Mouse (Mus musculus) kidney, adult 18-20 months (tissue): ENCODE results near the gene Gm4792.

Experiments
- DNase-seq: peaks from one replicate; pipeline ENCODE4 v3.0.0; 2021

Gene Gm4792

GRCm38 (mm10) chr10:94298471-94298870 lies at the start of gene Gm4792:
TSS of gene Gm4792 (minus strand) at chr10:94298703.
- DNase-seq = no peak

- DNase-seq = no peak
Measured at GRCm38 (mm10) chr10:94347959-94348358, 49.5 kb upstream of the Gm4792 start.

- DNase-seq = no peak
Measured at GRCm38 (mm10) chr10:94347296-94347695, 48.8 kb upstream of the Gm4792 start.

GRCm38 (mm10) chr10:94346596-94346995 lies 48.1 kb upstream of the Gm4792 start:
- no peak for DNase-seq

- DNase-seq = no peak
Measured at GRCm38 (mm10) chr10:94345509-94346252, 47.2 kb upstream of the Gm4792 start.

GRCm38 (mm10) chr10:94344631-94345417 lies 46.3 kb upstream of the Gm4792 start:
- no peak for DNase-seq

GRCm38 (mm10) chr10:94343581-94343980 lies 45.1 kb upstream of the Gm4792 start:
- DNase-seq = no peak

GRCm38 (mm10) chr10:94342256-94342655 lies 43.8 kb upstream of the Gm4792 start:
- no peak for DNase-seq

- DNase-seq = no peak
Measured at GRCm38 (mm10) chr10:94341501-94341900, 43.0 kb upstream of the Gm4792 start.

DNA sequence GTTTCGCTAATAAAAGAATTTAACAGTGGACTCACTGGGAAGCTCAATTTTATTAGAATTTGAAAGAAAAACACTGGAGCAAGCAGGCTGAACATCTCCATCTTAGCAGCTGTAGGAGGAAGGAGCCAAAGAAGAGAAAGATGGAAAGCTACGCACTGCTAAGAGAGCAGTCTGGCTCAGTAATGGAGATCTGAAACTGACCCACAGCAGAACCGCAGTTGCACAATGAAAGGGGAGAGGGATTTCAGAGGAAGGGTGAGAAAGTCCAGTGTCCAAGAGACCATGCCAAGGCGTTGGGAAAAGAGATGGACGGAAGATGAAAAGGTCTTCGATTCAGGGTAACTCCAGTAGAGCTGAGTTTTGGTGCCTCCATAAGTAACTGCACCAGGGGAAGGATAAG lies 37.6 kb upstream of the Gm4792 start:
- DNase-seq = no peak

DNA sequence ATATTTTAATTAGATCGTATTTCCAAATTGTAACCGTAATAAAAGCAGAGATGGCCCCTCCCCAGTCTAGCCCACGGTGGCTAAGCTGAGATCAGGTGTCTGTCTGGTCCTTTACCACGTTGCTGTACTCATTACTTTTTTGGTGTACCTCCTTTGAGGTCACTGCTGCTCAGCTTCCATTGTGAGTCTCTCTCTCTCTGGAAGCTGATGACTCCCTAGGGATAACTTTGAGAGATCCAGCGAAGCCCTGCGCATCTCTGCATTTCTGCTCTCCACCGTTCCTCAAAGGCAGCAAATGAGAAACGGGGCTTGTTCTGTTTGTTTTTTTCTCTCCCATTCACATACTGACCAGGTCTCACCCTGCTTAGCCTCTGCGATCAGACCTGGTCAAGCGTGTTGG lies 36.5 kb upstream of the Gm4792 start:
- no peak for DNase-seq

- no peak for DNase-seq
Measured at GRCm38 (mm10) chr10:94333328-94333727, 34.8 kb upstream of the Gm4792 start.

DNA sequence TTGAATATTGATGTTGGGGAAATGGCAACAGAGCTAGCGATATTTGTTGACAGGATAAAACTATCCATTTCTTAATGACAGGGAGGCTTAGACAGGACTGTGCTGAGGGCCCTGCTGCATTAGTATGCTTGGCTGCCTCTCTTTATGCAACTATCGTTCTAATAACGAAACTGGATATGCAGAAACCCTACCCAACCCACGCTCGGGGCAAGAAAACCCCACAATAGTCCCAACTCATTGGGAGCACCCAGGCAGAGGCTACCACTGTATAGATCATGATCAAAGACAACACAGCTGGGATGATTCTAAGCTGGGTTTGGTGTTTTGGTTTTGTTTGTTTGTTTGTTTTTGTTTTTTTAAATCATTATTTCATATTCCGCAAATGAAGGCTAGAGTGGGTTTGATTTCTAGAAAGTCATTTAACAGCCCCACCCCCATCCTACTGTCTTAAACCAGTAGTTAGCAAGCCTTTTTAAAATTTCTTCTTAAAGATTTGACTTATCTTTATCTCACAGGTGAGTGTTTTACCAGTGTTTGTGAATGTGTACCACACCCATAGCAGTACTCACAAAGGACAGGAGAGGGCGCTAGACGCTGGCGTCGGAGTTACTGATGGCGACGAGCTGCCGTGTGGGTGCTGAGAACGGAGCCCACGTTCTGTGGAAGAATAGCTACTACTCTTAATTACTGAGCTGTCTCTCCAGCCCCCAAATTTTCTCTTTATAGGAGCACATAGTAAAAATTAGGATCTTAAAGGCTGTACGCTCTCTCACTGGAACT lies 34.0 kb upstream of the Gm4792 start:
- DNase-seq = no peak

- no peak for DNase-seq
Measured at GRCm38 (mm10) chr10:94329962-94330361, 31.5 kb upstream of the Gm4792 start.

- DNase-seq = no peak
Measured at GRCm38 (mm10) chr10:94318574-94318973, 20.1 kb upstream of the Gm4792 start.

GRCm38 (mm10) chr10:94313146-94313545 lies 14.6 kb upstream of the Gm4792 start:
- peak; percentile 32 for DNase-seq

GRCm38 (mm10) chr10:94312007-94312715 lies 13.7 kb upstream of the Gm4792 start:
- peak; percentile 46 for DNase-seq

DNA sequence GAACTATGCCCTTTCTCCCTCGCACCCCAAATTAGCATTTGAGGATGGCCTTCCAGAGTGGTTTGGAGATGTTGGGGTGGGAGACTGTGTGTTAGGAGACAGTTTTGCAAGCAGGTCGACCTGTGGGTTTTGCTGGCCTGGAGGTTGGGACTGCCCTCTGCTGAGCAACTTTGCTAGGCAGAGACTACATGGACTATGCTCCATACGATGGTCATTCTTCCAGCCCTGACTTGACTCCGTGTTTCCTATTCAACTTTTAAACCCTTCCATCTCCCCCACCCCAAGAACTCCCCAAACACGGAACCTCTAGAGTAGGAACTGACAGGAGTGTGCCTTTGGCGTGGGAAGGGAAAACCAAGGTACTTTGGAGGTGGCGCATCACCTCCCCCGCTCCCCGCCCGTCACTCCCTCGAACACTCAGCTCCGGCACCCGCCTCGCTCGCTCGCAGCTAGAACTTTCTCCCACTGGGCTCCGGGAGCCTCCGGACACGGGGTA lies 13.1 kb upstream of the Gm4792 start, which contains the start of gene Tmcc3:
Gene Tmcc3, plus strand, starts transcription at position 439 of the 496 bp plus-strand sequence.
- DNase-seq = no peak

DNA sequence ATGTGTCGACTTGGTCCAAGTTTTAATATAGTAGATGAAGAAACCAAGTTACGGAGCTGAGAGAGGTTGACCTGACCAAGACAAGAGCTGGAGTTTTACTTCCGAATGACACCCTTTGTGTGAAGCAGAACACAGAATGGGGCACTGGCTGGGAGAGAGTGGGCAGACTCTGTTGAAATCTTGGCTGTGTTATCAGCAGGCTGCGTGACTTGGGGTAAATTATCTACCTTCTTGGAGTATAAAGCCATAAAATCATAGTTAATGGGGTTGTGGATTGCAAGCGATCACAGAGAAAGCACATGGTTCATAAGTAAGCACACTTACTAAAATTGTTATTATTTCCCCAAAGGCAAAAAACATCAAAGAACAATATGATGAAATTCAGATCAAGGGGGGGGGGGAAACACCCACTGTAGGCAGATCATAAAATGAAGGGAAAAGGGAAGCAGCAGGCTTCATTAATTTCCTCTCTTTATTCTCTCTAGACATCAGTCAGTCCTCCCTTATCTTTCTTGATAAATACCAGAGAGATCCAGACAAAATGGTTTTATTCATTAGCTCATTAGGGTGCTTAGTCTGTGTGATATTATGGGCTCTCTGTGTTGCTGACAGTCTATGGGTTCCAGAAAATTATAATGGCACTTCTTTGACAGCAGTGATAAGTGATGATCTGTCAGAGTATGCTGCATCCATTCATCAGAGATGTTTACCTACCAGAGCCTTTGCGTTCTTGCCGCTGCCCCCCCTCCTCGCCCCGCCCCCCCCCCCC lies 12.2 kb upstream of the Gm4792 start:
- no peak for DNase-seq

GRCm38 (mm10) chr10:94305526-94305925 lies 7.0 kb upstream of the Gm4792 start:
- DNase-seq = no peak

- no peak for DNase-seq
Measured at GRCm38 (mm10) chr10:94304064-94304657, 5.7 kb upstream of the Gm4792 start.
